Mouse (Mus musculus) small intestine, adult 2 months (tissue): ENCODE data around the gene Ndufs6.

ENCODE experiments used
- CTCF ChIP-seq: fragments of 200-500 bp; IDR thresholded peaks from 2 replicates; pipeline ENCODE4 v1.5.1; 2012; ENCODE audit warnings: low read depth, mild to moderate bottlenecking, control low read depth, inconsistent platforms, low read length, moderate library complexity, mixed read lengths; ENCODE audit not compliant: insufficient replicate concordance, insufficient read length; ENCODE audit errors: extremely low read depth
- POLR2A ChIP-seq: fragments of 200-500 bp; IDR thresholded peaks from 2 replicates; pipeline ENCODE4 v1.6.1; 2012; ENCODE audit warnings: low read depth, mild to moderate bottlenecking, control low read depth, inconsistent platforms, low read length, moderate library complexity

GRCm38 (mm10) chr13:73377637-73378036 lies 49.3 kb upstream of the Ndufs6 start:
- TF ChIP-seq CTCF (no peak), POLR2A (no peak)
